Mouse (Mus musculus) fat pad, adult 2 months (tissue): Measurements from ENCODE around the gene Gm5916.

ENCODE experiments used
- DNase-seq: peaks from one replicate; pipeline ENCODE4 v3.0.0-alpha.2; 2011; ENCODE audit warnings: low read depth, low spot score; ENCODE audit errors: extremely low read depth

The Gm5916 gene

GRCm38 (mm10) chr9:36128679-36129078, at the start of gene Gm5916:
TSS of gene Gm5916 (minus strand) at chr9:36128779.
- no peak for DNase-seq
